ENCODE assay signal across 8 mouse cellular contexts in genomic region chr14:34884611-34885010, GRCm38 (mm10).
"Had no signal": no experiment of that assay in that cellular context is flagged by ENCODE, and none has a peak within 500 bp of the region (broad histone marks: within the 10 kb centered on the region; RNA-seq: fewer than 3 reads in every experiment).

No protein-coding gene starts in this region.

- DNase-seq: kidney, adult 8-10 months; kidney, postnatal 10 days; kidney, postnatal 36 days; left cerebral cortex, postnatal 4 days; liver, postnatal 0 days; lung, embryonic 14.5 days; spleen, adult 18-20 months; thymus, postnatal 25 days had no signal
